Mouse (Mus musculus) adrenal gland (tissue): ENCODE measurements at regions not wholly inside any gene's neighbourhood (a gene's known extent, or its start where the extent isn't known, plus 50 kb on each side); places are given as distances from the start of the nearest gene placed in this dataset.

Source experiments
- intact Hi-C: fragments of 180-260 bp; cut with DNase I; formaldehyde crosslinking; loops from one replicate; pipeline ENCODE4 v1.15.1; 2025

GRCm38 (mm10) chr5:118316310-118317017, 71.4 kb downstream of the 2410131K14Rik start:
- intact Hi-C loops, result loop anchor here (5.0 kb wide), 1 partner anchor 44 kb away; no protein-coding TSS in a partner anchor

GRCm38 (mm10) chr5:118318073-118318472, 73.0 kb downstream of the 2410131K14Rik start:
- intact Hi-C loops, result loop anchor here (5.0 kb wide), 1 partner anchor 46 kb away; no protein-coding TSS in a partner anchor

- intact Hi-C loops, result loop anchor here (5.0 kb wide), 1 partner anchor 47 kb away; no protein-coding TSS in a partner anchor
Measured at GRCm38 (mm10) chr5:118318883-118319282, 73.9 kb downstream of the 2410131K14Rik start.

- intact Hi-C loops, result loop anchor here (10.0 kb wide), 1 partner anchor 443 kb away; no protein-coding TSS in a partner anchor
Measured at GRCm38 (mm10) chr5:118321719-118322455, 76.9 kb downstream of the 2410131K14Rik start.

GRCm38 (mm10) chr5:118323151-118323550, 78.1 kb downstream of the 2410131K14Rik start:
- intact Hi-C loops, result loop anchor here (10.0 kb wide), 1 partner anchor 442 kb away; no protein-coding TSS in a partner anchor

- intact Hi-C loops, result loop anchor here (10.0 kb wide), 1 partner anchor 438 kb away; no protein-coding TSS in a partner anchor
Measured at GRCm38 (mm10) chr5:118326837-118327541, 82.0 kb downstream of the 2410131K14Rik start.

- intact Hi-C loops, result loop anchor here (10.0 kb wide), 1 partner anchor 437 kb away; no protein-coding TSS in a partner anchor
Measured at GRCm38 (mm10) chr5:118327961-118328712, 83.1 kb downstream of the 2410131K14Rik start.

GRCm38 (mm10) chr5:118329143-118329542, 84.1 kb downstream of the 2410131K14Rik start:
- intact Hi-C loops, result loop anchor here (10.0 kb wide), 1 partner anchor 436 kb away; no protein-coding TSS in a partner anchor

GRCm38 (mm10) chr5:118331286-118331607, 86.2 kb downstream of the 2410131K14Rik start:
- intact Hi-C loops, result loop anchor here (2.0 to 10.0 kb wide), 3 partner anchors 231 to 404 kb away; partner anchors contain the start of gene Med13l

- intact Hi-C loops, result loop anchor here (2.0 to 10.0 kb wide), 3 partner anchors 230 to 403 kb away; partner anchors contain the start of gene Med13l
Measured at GRCm38 (mm10) chr5:118331608-118332394, 86.8 kb downstream of the 2410131K14Rik start.

GRCm38 (mm10) chr5:118334054-118334453, 89.0 kb downstream of the 2410131K14Rik start:
- intact Hi-C loops, result loop anchor here (5.0 to 10.0 kb wide), 2 partner anchors 228 to 261 kb away; partner anchors contain the start of gene Med13l

- intact Hi-C loops, result loop anchor here (10.0 kb wide), 1 partner anchor 257 kb away; no protein-coding TSS in a partner anchor
Measured at GRCm38 (mm10) chr5:118338186-118338585, 93.2 kb downstream of the 2410131K14Rik start.

- intact Hi-C loops, result loop anchor here (10.0 kb wide), 1 partner anchor 255 kb away; no protein-coding TSS in a partner anchor
Measured at GRCm38 (mm10) chr5:118339676-118340661, 94.9 kb downstream of the 2410131K14Rik start.

GRCm38 (mm10) chr5:118343444-118344320, 98.7 kb downstream of the 2410131K14Rik start:
- intact Hi-C loops, result no loop called here

GRCm38 (mm10) chr5:118345226-118345625, 100.2 kb downstream of the 2410131K14Rik start:
- intact Hi-C loops, result no loop called here

GRCm38 (mm10) chr5:118349057-118349456, 104.0 kb downstream of the 2410131K14Rik start:
- intact Hi-C loops, result no loop called here

GRCm38 (mm10) chr5:118351301-118351700, 106.3 kb downstream of the 2410131K14Rik start:
- intact Hi-C loops, result no loop called here
